Mouse (Mus musculus): ENCODE data around the gene Samd4b. TPM values are rescaled to one million over a fixed set of nuclear protein-coding genes. Genes with fewer than 3 reads are reported as not detected.

Gene Samd4b
- total and polyA plus RNA-seq, 2 experiments from 2014 or later = 19.2 to 56.0 TPM

- no peak overlapping the region for H3K4me2 ChIP-seq (ENCODE audit: low read depth, low read length, poor library complexity, severe bottlenecking)
- no peak overlapping the region for H3K9ac ChIP-seq (replicated peaks; ENCODE audit: low read length, poor library complexity, severe bottlenecking)
- ATAC-seq (ENCODE audit: low FRiP score) = no peak
- no peak for TF ChIP-seq CTCF (IDR thresholded peaks at IDR 0.05)
- no peaks in the 10 kb centered on the region for H3K4me1 ChIP-seq (ENCODE audit: insufficient read depth, low read length)
- no peak overlapping the region for H3K4me3 ChIP-seq (ENCODE audit: low read depth, low read length)
- DNase-seq (ENCODE audit: low spot score) = no peak
- H3K27ac ChIP-seq (ENCODE audit: low read depth, low read length) = no peak overlapping the region
- no peaks in the 10 kb centered on the region for H3K36me3 ChIP-seq (ENCODE audit: insufficient read depth, low read length)
- no peaks in the 10 kb centered on the region for H3K9me3 ChIP-seq (ENCODE audit: low read length)
- H3K27me3 ChIP-seq (ENCODE audit: insufficient read depth, low read length) = no peaks in the 10 kb centered on the region
- 78% methylated on average over 6 of the region's 6 CpGs for WGBS
Measured at GRCm38 (mm10) chr7:28585001-28585400, 12.9 kb downstream of the Samd4b start.

- no peak overlapping the region for H3K4me3 ChIP-seq (ENCODE audit: low read depth, low read length)
- 82% methylated on average over 4 of the region's 4 CpGs for WGBS
- H3K9ac ChIP-seq (replicated peaks; ENCODE audit: low read length, poor library complexity, severe bottlenecking) = no peak overlapping the region
- no peak overlapping the region for H3K4me2 ChIP-seq (ENCODE audit: low read depth, low read length, poor library complexity, severe bottlenecking)
- H3K9me3 ChIP-seq (ENCODE audit: low read length) = no peaks in the 10 kb centered on the region
- H3K4me1 ChIP-seq (ENCODE audit: insufficient read depth, low read length) = no peaks in the 10 kb centered on the region
- no peaks in the 10 kb centered on the region for H3K27me3 ChIP-seq (ENCODE audit: insufficient read depth, low read length)
- TF ChIP-seq CTCF (IDR thresholded peaks at IDR 0.05) = no peak
- no peak for DNase-seq (ENCODE audit: low spot score)
- no peaks in the 10 kb centered on the region for H3K36me3 ChIP-seq (ENCODE audit: insufficient read depth, low read length)
- no peak overlapping the region for H3K27ac ChIP-seq (ENCODE audit: low read depth, low read length)
- no peak for ATAC-seq (ENCODE audit: low FRiP score)
Measured at GRCm38 (mm10) chr7:28584468-28584867, 13.5 kb downstream of the Samd4b start.

- no peaks in the 10 kb centered on the region for H3K4me1 ChIP-seq (ENCODE audit: insufficient read depth, low read length)
- no peak overlapping the region for H3K9ac ChIP-seq (replicated peaks; ENCODE audit: low read length, poor library complexity, severe bottlenecking)
- 78% methylated on average over 8 of the region's 8 CpGs for WGBS
- TF ChIP-seq CTCF (IDR thresholded peaks at IDR 0.05) = no peak
- no peak for ATAC-seq (ENCODE audit: low FRiP score)
- H3K4me3 ChIP-seq (ENCODE audit: low read depth, low read length) = no peak overlapping the region
- H3K27me3 ChIP-seq (ENCODE audit: insufficient read depth, low read length) = no peaks in the 10 kb centered on the region
- H3K4me2 ChIP-seq (ENCODE audit: low read depth, low read length, poor library complexity, severe bottlenecking) = no peak overlapping the region
- H3K36me3 ChIP-seq (ENCODE audit: insufficient read depth, low read length) = no peaks in the 10 kb centered on the region
- H3K27ac ChIP-seq (ENCODE audit: low read depth, low read length) = no peak overlapping the region
- no peak for DNase-seq (ENCODE audit: low spot score)
- H3K9me3 ChIP-seq (ENCODE audit: low read length) = no peaks in the 10 kb centered on the region
Measured at GRCm38 (mm10) chr7:28583570-28584344, 14.2 kb downstream of the Samd4b start.

GRCm38 (mm10) chr7:28582841-28583240 is 15.1 kb downstream of the Samd4b start:
- no peaks in the 10 kb centered on the region for H3K4me1 ChIP-seq (ENCODE audit: insufficient read depth, low read length)
- no peak overlapping the region for H3K27ac ChIP-seq (ENCODE audit: low read depth, low read length)
- no peak overlapping the region for H3K9ac ChIP-seq (replicated peaks; ENCODE audit: low read length, poor library complexity, severe bottlenecking)
- no peaks in the 10 kb centered on the region for H3K9me3 ChIP-seq (ENCODE audit: low read length)
- ATAC-seq (ENCODE audit: low FRiP score) (no peak), DNase-seq (ENCODE audit: low spot score) (no peak)
- WGBS = 78% methylated on average over 11 of the region's 11 CpGs
- no peak overlapping the region for H3K4me2 ChIP-seq (ENCODE audit: low read depth, low read length, poor library complexity, severe bottlenecking)
- no peak overlapping the region for H3K4me3 ChIP-seq (ENCODE audit: low read depth, low read length)
- no peak for TF ChIP-seq CTCF (IDR thresholded peaks at IDR 0.05)
- H3K27me3 ChIP-seq (ENCODE audit: insufficient read depth, low read length) = no peaks in the 10 kb centered on the region
- no peaks in the 10 kb centered on the region for H3K36me3 ChIP-seq (ENCODE audit: insufficient read depth, low read length)

- 93% methylated on average over 4 of the region's 4 CpGs for WGBS
- H3K27me3 ChIP-seq (ENCODE audit: insufficient read depth, low read length) = no peaks in the 10 kb centered on the region
Measured at GRCm38 (mm10) chr7:28581721-28582120, 16.2 kb downstream of the Samd4b start.

GRCm38 (mm10) chr7:28579826-28580225 is 18.1 kb downstream of the Samd4b start:
- Histone ChIP-seq H3K27me3 (ENCODE audit: insufficient read depth, low read length) (no peaks in the 10 kb centered on the region), H3K4me3 (ENCODE audit: low read depth, low read length) (no peak overlapping the region), H3K4me1 (ENCODE audit: insufficient read depth, low read length) (no peaks in the 10 kb centered on the region), H3K9me3 (ENCODE audit: low read length) (no peaks in the 10 kb centered on the region), H3K36me3 (ENCODE audit: insufficient read depth, low read length) (no peaks in the 10 kb centered on the region), H3K9ac (replicated peaks; ENCODE audit: low read length, poor library complexity, severe bottlenecking) (no peak overlapping the region), H3K4me2 (ENCODE audit: low read depth, low read length, poor library complexity, severe bottlenecking) (no peak overlapping the region), H3K27ac (ENCODE audit: low read depth, low read length) (no peak overlapping the region)
- WGBS = 81% methylated on average over 5 of the region's 5 CpGs
- ATAC-seq (ENCODE audit: low FRiP score) = no peak
- DNase-seq (ENCODE audit: low spot score) = no peak
- TF ChIP-seq CTCF (IDR thresholded peaks at IDR 0.05) = no peak

More at GRCm38 (mm10) chr7:28581721-28582120, 16.2 kb downstream of the Samd4b start:
- Histone ChIP-seq H3K27ac (ENCODE audit: low read depth, low read length) (no peak overlapping the region), H3K9ac (replicated peaks; ENCODE audit: low read length, poor library complexity, severe bottlenecking) (no peak overlapping the region), H3K36me3 (ENCODE audit: insufficient read depth, low read length) (no peaks in the 10 kb centered on the region), H3K4me2 (ENCODE audit: low read depth, low read length, poor library complexity, severe bottlenecking) (no peak overlapping the region), H3K4me1 (ENCODE audit: insufficient read depth, low read length) (no peaks in the 10 kb centered on the region), H3K9me3 (ENCODE audit: low read length) (no peaks in the 10 kb centered on the region), H3K4me3 (ENCODE audit: low read depth, low read length) (no peak overlapping the region)
- DNase-seq (ENCODE audit: low spot score) = no peak
- ATAC-seq (ENCODE audit: low FRiP score) = no peak
- no peak for TF ChIP-seq CTCF (IDR thresholded peaks at IDR 0.05)

All from midbrain, postnatal 0 days (tissue).